Mouse (Mus musculus) midbrain, embryonic 11.5 days (tissue): ENCODE measurements at regions not wholly inside any gene's neighbourhood (a gene's known extent, or its start where the extent isn't known, plus 50 kb on each side); places are given as distances from the start of the nearest gene placed in this dataset.

Source experiments
- ATAC-seq: fragments of 200-750 bp; cut with Nextera tagmentation; 2 replicates; pipeline ENCODE4 v1.8.0; 2017; ENCODE audit warnings: moderate TSS enrichment, moderate library complexity; ENCODE audit not compliant: low FRiP score
- DNase-seq: peaks from one replicate; pipeline ENCODE4 v3.0.0; 2015; ENCODE audit warnings: low spot score; ENCODE audit errors: missing footprints
- H3K27ac ChIP-seq: fragments of 300-500 bp; sonication (generic); 2 replicates; pipeline ENCODE4 v1.5.1; 2014; ENCODE audit warnings: low read depth, low read length
- H3K27me3 ChIP-seq: fragments of 300-500 bp; sonication (generic); 2 replicates; pipeline ENCODE4 v1.6.1; 2014; ENCODE audit warnings: mild to moderate bottlenecking, low read length, moderate library complexity, mixed read lengths; ENCODE audit not compliant: control insufficient read depth, insufficient read depth
- H3K36me3 ChIP-seq: fragments of 300-500 bp; sonication (generic); 2 replicates; pipeline ENCODE4 v1.6.1; 2014; ENCODE audit warnings: mild to moderate bottlenecking, low read length, moderate library complexity, mixed read lengths; ENCODE audit not compliant: control insufficient read depth, insufficient read depth
- H3K4me1 ChIP-seq: fragments of 300-500 bp; sonication (generic); 2 replicates; pipeline ENCODE4 v1.6.1; 2014; ENCODE audit warnings: low read length; ENCODE audit not compliant: control insufficient read depth, insufficient read depth
- H3K4me2 ChIP-seq: fragments of 300-500 bp; sonication (generic); 2 replicates; pipeline ENCODE4 v1.6.1; 2014; ENCODE audit warnings: mild to moderate bottlenecking, moderate library complexity
- H3K4me3 ChIP-seq: fragments of 300-500 bp; sonication (generic); 2 replicates; pipeline ENCODE4 v1.5.1; 2014; ENCODE audit warnings: low read depth, low read length
- H3K9ac ChIP-seq: fragments of 300-500 bp; sonication (generic); 2 replicates; pipeline ENCODE4 v1.6.1; 2014; ENCODE audit warnings: low read length
- H3K9me3 ChIP-seq: fragments of 300-500 bp; sonication (generic); 2 replicates; pipeline ENCODE4 v1.6.1; 2016; ENCODE audit warnings: low read length; ENCODE audit not compliant: control insufficient read depth
- WGBS: fragments of 180-500 bp; shearing (Covaris S2); extraction: QIAGEN DNeasy Blood & Tissue Kit; methylation state at CpG from one replicate; pipeline ENCODE4 v1.1.7; 2014; 5-methylcytosine and 5-hydroxymethylcytosine counted together

DNA sequence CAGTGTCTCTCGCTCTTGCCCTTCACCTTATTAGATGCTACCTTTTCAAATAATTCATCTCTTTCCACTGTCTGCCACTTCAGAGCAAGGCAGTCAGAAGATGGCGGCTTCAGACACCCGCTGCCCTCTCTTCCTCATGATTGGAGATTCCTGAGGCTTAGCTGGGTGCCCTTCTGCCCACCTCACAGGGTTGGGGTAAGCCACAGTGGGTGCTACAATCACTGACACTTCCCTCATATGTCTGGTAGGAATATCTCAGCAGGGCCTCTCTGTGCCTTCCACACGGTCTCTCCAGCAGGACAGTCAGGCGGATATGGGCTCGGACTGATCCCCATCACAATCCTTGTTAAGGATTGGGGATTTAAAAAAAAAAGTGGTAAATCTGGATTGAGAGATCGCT, 53.2 kb upstream of the Rpl36-ps4 start:
- no peak for ATAC-seq

DNA sequence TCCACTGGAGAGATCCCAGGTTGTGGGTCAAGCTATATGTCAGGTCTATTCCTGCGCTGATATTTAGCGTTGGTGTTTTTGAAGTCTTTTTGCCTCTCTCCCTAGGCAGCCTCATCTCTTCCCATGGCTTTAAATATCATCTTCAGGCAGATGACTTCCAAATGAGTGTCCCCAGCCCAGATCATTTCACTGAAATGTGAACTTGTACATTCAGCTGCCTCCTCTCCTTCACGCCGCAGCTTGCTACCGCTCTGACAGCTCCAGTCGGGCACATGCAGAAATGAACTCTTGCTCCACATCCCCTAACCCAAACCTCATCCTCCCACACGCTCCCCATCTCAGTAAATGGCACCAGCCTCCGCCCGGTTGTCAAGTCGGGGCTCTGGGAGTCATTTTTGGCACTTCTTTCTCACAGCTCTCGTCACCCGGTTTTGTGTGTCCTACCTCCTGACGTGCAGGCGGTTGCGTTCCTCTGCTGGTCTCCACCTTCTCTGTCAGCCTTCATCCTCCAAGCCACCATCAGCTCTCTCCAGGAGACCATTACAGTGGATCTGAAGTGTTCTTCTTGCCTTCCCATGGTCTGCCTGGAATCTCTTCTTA, 54.0 kb upstream of the Rpl36-ps4 start:
- WGBS, result 85% methylated on average over 15 of the region's 15 CpGs
- Histone ChIP-seq H3K4me2 (no peak overlapping the region), H3K9ac (no peak overlapping the region), H3K27me3 (no peaks in the 10 kb centered on the region), H3K4me1 (peaks cover 4% of the 10 kb centered on the region; the same call in 1 of the 2 replicates), H3K27ac (no peak overlapping the region), H3K36me3 (no peaks in the 10 kb centered on the region), H3K4me3 (no peak overlapping the region), H3K9me3 (no peaks in the 10 kb centered on the region)
- no peak for DNase-seq
- ATAC-seq, result no peak

More for the DNA sequence above, 53.2 kb upstream of the Rpl36-ps4 start:
- H3K36me3 ChIP-seq, result no peaks in the 10 kb centered on the region
- no peak overlapping the region for H3K27ac ChIP-seq
- no peak overlapping the region for H3K9ac ChIP-seq
- WGBS, result 95% methylated on average over 7 of the region's 7 CpGs
- no peaks in the 10 kb centered on the region for H3K9me3 ChIP-seq
- no peaks in the 10 kb centered on the region for H3K27me3 ChIP-seq
- no peak for DNase-seq
- H3K4me1 ChIP-seq, result peaks cover 4% of the 10 kb centered on the region; the same call in 1 of the 2 replicates
- no peak overlapping the region for H3K4me2 ChIP-seq
- no peak overlapping the region for H3K4me3 ChIP-seq

DNA sequence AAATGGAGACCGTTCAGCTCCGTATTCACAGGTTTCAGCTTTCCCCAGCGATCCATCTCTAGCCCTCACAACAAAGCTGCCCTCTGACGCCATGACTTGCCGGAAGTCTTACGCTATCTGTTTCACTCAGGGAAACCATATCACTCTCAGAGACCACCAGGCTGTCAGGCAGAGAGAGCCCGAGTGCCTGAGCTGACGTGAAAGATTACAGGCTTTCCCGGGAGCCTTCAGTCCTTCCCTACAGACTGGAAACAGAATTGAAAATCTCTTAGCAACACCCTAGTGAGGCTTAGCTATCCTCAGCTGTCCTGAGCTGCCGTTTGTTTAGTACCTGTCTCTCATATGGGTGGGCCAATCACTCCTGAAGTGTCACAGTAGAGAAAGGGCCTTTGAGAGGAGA, 54.6 kb upstream of the Rpl36-ps4 start:
- Histone ChIP-seq H3K9ac (no peak overlapping the region), H3K27ac (no peak overlapping the region), H3K9me3 (no peaks in the 10 kb centered on the region), H3K4me1 (peaks cover 4% of the 10 kb centered on the region; the same call in 1 of the 2 replicates), H3K4me2 (no peak overlapping the region), H3K4me3 (no peak overlapping the region), H3K36me3 (no peaks in the 10 kb centered on the region), H3K27me3 (no peaks in the 10 kb centered on the region)
- ATAC-seq (peak; percentile 66), DNase-seq (peak; percentile 89)
- WGBS, result 36% methylated on average over 10 of the region's 10 CpGs

DNA sequence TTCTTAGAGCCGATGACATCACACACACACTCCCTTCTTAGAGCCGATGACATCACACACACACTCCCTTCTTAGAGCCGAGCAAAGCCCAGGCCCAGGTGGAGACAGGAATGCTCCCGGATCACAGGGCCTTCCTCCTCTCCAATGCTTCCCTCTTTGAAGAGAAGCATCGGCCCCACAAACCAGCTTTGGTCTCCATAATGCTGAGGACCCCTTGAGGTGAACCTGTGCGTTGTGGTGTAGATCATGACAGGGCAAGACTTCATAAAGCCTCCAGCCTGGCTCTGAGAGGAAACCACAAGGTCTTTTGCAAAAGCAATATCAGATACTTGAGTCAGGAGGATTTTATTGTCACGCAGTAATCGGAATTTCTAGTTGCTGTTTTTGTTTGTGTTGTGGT, 55.3 kb upstream of the Rpl36-ps4 start:
- Histone ChIP-seq H3K9me3 (no peaks in the 10 kb centered on the region), H3K4me1 (peaks cover 4% of the 10 kb centered on the region; the same call in 1 of the 2 replicates), H3K27me3 (no peaks in the 10 kb centered on the region), H3K27ac (no peak overlapping the region), H3K36me3 (no peaks in the 10 kb centered on the region), H3K9ac (no peak overlapping the region), H3K4me2 (no peak overlapping the region), H3K4me3 (no peak overlapping the region)
- no peak for ATAC-seq
- DNase-seq, result peak; percentile 75
- 91% methylated on average over 8 of the region's 8 CpGs for WGBS

DNA sequence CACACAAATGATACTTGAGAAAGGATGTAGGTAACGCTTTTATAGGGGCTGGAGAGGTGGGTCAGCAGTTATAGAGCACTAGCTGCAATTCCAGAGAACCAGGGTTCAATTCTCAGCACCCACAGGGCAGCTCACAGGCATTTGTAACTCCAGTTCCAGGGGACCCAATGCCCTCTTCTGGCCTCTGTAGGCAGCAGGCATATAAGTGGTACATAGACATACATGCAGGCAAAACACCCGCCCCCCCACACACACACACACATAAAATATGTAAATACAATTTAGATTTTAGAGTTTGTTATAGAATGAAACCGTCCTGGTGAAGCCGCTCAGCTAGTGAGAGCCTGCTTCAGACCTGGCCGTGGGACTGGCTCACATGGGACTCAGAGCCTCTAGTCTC, 55.9 kb upstream of the Rpl36-ps4 start:
- H3K4me2 ChIP-seq, result no peak overlapping the region
- no peaks in the 10 kb centered on the region for H3K9me3 ChIP-seq
- peaks cover 4% of the 10 kb centered on the region; the same call in 1 of the 2 replicates for H3K4me1 ChIP-seq
- H3K27me3 ChIP-seq, result no peaks in the 10 kb centered on the region
- H3K9ac ChIP-seq, result no peak overlapping the region
- H3K36me3 ChIP-seq, result no peaks in the 10 kb centered on the region
- ATAC-seq (no peak), DNase-seq (no peak)
- H3K27ac ChIP-seq, result no peak overlapping the region
- H3K4me3 ChIP-seq, result no peak overlapping the region
- WGBS, result 85% methylated on average over 5 of the region's 5 CpGs

DNA sequence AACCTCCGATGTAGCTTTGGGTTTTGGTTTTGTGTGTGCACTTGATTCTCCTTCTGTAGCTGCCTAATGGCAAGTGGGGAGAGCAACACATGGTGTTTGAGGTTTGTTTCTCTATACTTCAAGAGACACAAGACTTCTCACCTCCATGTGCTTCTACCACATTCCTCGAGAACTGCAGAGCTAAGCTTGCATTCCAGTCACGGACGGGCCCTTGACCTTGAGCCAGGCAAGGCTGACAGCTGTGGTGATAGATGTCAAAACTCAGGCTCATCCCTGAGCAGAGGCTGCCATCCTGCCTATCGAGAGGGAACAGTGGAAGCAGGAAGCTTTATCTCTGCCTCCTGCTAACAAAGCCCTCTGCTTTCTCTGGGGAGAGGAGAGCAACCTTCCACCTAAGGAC, 59.2 kb upstream of the Rpl36-ps4 start:
- Histone ChIP-seq H3K9ac (no peak overlapping the region), H3K4me2 (no peak overlapping the region), H3K4me3 (no peak overlapping the region), H3K27me3 (no peaks in the 10 kb centered on the region), H3K4me1 (peaks cover 4% of the 10 kb centered on the region; the same call in 1 of the 2 replicates), H3K9me3 (no peaks in the 10 kb centered on the region), H3K36me3 (no peaks in the 10 kb centered on the region), H3K27ac (no peak overlapping the region)
- no peak for ATAC-seq
- WGBS, result 65% methylated on average over 5 of the region's 5 CpGs
- no peak for DNase-seq

DNA sequence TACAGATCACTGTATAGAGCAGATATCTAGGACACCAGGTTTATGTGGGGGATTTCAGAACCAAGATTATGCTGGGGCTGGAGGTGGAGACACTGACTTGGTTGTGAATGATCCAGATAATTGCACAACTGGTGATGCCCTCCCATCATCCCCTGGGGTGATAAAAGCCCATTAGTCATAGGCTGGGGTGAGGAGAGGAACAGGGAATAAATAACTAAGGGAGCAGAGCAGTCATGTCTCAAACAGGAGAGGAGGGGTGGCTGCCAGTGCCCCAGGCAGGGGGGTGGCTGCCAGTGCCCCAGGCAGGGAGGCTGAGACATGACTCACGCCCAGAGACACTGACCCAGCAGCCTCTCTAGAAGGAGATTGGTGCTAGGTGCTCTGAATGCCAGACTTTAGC, 53.7 kb upstream of the Kcnk12 start:
- H3K9ac ChIP-seq, result no peak overlapping the region
- no peak for ATAC-seq
- no peak for DNase-seq
- H3K9me3 ChIP-seq, result no peaks in the 10 kb centered on the region
- no peaks in the 10 kb centered on the region for H3K27me3 ChIP-seq
- H3K27ac ChIP-seq, result no peak overlapping the region
- H3K4me2 ChIP-seq, result no peak overlapping the region
- H3K36me3 ChIP-seq, result no peaks in the 10 kb centered on the region
- no peak overlapping the region for H3K4me3 ChIP-seq
- 82% methylated on average over 1 of the region's 1 CpGs for WGBS
- no peaks in the 10 kb centered on the region for H3K4me1 ChIP-seq

DNA sequence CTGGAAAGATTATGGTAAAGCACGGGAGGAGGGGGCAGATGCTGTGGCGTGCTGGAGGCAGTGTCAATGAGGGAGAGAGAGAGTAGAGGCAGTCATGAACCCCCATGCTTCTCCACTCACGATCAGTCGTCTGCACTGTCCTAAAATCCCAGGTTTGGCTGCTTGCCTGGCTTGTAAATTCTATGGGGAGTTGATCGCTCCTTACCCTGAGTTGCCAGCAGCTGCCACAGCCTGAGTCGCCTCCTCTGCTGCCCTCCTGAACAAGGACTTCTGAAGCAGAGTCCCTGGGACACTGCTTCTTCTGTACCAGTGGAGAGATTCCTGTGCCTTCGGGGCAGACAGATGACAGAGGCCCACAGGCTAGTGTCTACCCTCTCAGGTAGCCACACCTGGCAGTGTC, 52.1 kb upstream of the Kcnk12 start:
- H3K4me3 ChIP-seq, result no peak overlapping the region
- no peak overlapping the region for H3K9ac ChIP-seq
- H3K9me3 ChIP-seq, result no peaks in the 10 kb centered on the region
- no peak overlapping the region for H3K4me2 ChIP-seq
- no peaks in the 10 kb centered on the region for H3K4me1 ChIP-seq
- no peak overlapping the region for H3K27ac ChIP-seq
- WGBS, result 91% methylated on average over 7 of the region's 7 CpGs
- no peaks in the 10 kb centered on the region for H3K27me3 ChIP-seq
- no peak for ATAC-seq
- DNase-seq, result no peak
- no peaks in the 10 kb centered on the region for H3K36me3 ChIP-seq

DNA sequence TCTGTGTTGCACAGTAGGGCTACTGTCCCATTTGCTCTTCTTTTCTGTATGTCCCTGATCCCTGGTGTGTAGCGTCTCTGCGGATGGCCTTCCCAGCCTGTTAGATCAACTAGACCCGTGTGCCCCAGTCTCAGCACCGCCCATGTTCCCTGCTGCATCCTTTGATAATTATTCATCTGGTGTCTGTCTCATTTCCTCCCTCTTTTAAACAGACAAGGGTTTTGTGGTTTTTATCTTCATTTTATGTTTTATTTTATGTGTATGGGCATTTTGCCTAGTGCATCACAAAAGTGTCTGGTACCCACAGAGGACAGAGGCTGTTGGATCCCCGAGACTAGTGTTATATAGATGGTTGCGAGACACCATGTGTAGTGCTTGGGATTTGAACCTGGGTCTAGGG, 51.6 kb upstream of the Kcnk12 start:
- no peak overlapping the region for H3K27ac ChIP-seq
- H3K9me3 ChIP-seq, result no peaks in the 10 kb centered on the region
- WGBS, result 89% methylated on average over 6 of the region's 6 CpGs
- DNase-seq (no peak), ATAC-seq (no peak)
- no peaks in the 10 kb centered on the region for H3K27me3 ChIP-seq
- H3K4me3 ChIP-seq, result no peak overlapping the region
- H3K4me2 ChIP-seq, result no peak overlapping the region
- no peaks in the 10 kb centered on the region for H3K36me3 ChIP-seq
- H3K9ac ChIP-seq, result no peak overlapping the region
- no peaks in the 10 kb centered on the region for H3K4me1 ChIP-seq
